Mouse (Mus musculus) inflammation-experienced regulatory T-cells, adult 16 weeks (primary cell): ENCODE data around the gene Pilra. TPM values are rescaled to one million over a fixed set of nuclear protein-coding genes. Genes with fewer than 3 reads are reported as not detected.

Source experiments
- polyA plus RNA-seq: library from polyadenylated mRNA; unstranded; fragments of 100-300 nt; shearing (Covaris generic); gene quantifications from one replicate; pipeline ENCODE4 v1.2.1, GENCODE M21; 2017

Gene Pilra
- polyA plus RNA-seq, result 2.7 TPM

DNA sequence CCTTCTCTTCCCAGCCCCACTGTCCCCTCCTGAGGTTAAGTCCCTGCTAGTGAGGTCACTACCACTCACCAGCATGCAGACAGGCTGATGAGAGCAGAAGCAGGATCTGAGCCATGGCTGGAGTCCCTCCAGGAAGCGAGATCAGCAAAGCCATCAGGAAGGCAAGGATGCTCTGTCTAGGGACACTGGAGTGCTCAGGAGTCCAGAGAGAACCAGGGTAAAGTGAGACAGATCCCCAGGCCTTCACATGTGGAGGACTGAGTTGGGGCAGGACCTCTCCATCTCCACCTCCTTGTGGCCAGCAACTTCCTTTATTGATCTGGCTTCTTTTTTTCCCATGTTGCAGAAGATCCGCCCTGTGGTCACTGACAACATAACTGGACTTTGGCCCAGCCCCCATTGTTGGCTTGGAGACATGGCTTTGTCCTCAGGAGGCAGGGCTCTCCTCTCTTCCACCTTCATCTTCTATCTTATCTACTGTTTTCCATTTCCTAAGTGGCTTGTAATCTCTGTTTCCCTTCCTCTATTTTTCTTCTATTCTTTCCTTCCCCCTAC is at the start of gene Pilra:
TSS of gene Pilra (minus strand) at position 316 of the 555 bp plus-strand sequence.

GRCm38 (mm10) chr5:137871644-137872380 is 35.7 kb upstream of the Pilra start, which contains the start of gene Pilrb2:
Pilrb2 (minus strand) TSS chr5:137871815.

GRCm38 (mm10) chr5:137857960-137858710 is 22.1 kb upstream of the Pilra start, which contains the start of gene Pilrb1:
Pilrb1 (minus strand) TSS chr5:137858106.

DNA sequence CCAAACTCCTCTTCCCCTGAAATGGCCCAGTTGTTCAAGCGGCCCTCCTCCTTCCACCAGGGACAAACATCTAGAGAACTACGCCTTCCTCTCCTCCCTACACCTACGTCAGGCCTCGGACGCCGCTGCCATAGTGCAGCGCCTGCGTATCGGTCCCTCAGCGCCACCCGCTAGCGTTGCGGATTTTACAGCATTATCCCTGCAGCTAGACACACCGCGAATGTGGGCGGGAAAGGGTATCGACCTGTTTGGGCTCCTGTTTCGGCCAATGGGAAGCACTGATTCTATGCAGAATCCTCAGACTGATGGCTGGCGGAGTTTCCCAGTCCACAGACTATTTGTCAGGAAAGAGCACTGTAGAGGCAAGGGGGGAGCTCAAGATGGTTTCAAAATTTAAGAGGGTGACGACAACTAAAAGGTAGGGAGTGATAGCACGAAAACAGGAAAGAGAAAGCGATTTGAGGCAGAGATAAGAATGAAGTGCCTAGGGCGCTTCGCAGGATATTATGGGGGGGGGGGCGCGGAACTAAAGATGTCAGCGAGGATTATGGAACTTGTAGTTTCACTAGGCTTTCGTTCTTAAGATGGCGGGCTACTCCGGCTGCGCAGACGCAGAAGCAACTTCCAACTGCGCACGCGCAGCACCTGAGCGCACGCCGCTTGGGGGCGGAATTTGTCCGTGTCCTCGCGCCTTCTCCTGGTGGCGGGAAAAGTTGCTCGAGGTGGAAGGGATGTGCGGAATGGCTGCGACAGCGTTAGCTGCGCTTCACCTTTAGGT is 48.7 kb downstream of the Pilra start, which contains the start of the genes Mepce and Zcwpw1:
TSS of gene Mepce (minus strand) at position 505 of the 778 bp plus-strand sequence.
TSS of gene Zcwpw1 (plus strand) at position 648 of the 778 bp plus-strand sequence.

GRCm38 (mm10) chr5:137778635-137779034 is 57.4 kb downstream of the Pilra start, which contains the start of gene Ppp1r35:
Ppp1r35 (plus strand) TSS chr5:137778849.

Other genes starting within 250 kb of the Pilra start
- gene Mospd3, start 235.2 kb downstream of the Pilra start, polyA plus RNA-seq, result 99.5 TPM
- 2.4 TPM for gene Pcolce, start 222.5 kb downstream of the Pilra start, polyA plus RNA-seq
- 0.93 TPM for gene Fbxo24, start 207.3 kb downstream of the Pilra start, polyA plus RNA-seq
- 383 TPM for gene Lrch4, start 207.2 kb downstream of the Pilra start, polyA plus RNA-seq
- gene Gm20605, start 207.1 kb downstream of the Pilra start, polyA plus RNA-seq, result 98.4 TPM
- 164 TPM for gene Sap25, start 194.9 kb downstream of the Pilra start, polyA plus RNA-seq
- gene Irs3, start 190.6 kb downstream of the Pilra start, polyA plus RNA-seq, result not detected
- 35.1 TPM for gene Agfg2, start 151.6 kb downstream of the Pilra start, polyA plus RNA-seq
- gene Nyap1, start 94.7 kb downstream of the Pilra start, polyA plus RNA-seq, result 0.57 TPM
- 412 TPM for gene Tsc22d4, start 90.6 kb downstream of the Pilra start, polyA plus RNA-seq
- 39.6 TPM for gene Ppp1r35, start 57.4 kb downstream of the Pilra start, polyA plus RNA-seq
- 17.5 TPM for gene Mepce, start 48.6 kb downstream of the Pilra start, polyA plus RNA-seq
- gene Zcwpw1, start 48.5 kb downstream of the Pilra start, polyA plus RNA-seq, result 8.9 TPM
- 3.6 TPM for gene Pilrb1, start 21.8 kb upstream of the Pilra start, polyA plus RNA-seq
- 2.2 TPM for gene Pilrb2, start 35.5 kb upstream of the Pilra start, polyA plus RNA-seq
- not detected for gene Cyp3a13, start 85.3 kb upstream of the Pilra start, polyA plus RNA-seq
- not detected for gene Gjc3, start 126.8 kb upstream of the Pilra start, polyA plus RNA-seq
- gene Azgp1, start 145.2 kb upstream of the Pilra start, polyA plus RNA-seq, result not detected
- not detected for gene Smok3a, start 185.0 kb upstream of the Pilra start, polyA plus RNA-seq
- not detected for gene Smok3b, start 185.1 kb upstream of the Pilra start, polyA plus RNA-seq
- gene Smok3c, start 216.9 kb upstream of the Pilra start, polyA plus RNA-seq, result not detected
- gene Zkscan1, start 248.8 kb upstream of the Pilra start, polyA plus RNA-seq, result 24.9 TPM